Mouse (Mus musculus): ENCODE data around the gene Map3k12. TPM values are rescaled to one million over a fixed set of nuclear protein-coding genes. Genes with fewer than 3 reads are reported as not detected.

The Map3k12 gene
- polyA plus RNA-seq, 1 experiment = 12.7 TPM

DNA sequence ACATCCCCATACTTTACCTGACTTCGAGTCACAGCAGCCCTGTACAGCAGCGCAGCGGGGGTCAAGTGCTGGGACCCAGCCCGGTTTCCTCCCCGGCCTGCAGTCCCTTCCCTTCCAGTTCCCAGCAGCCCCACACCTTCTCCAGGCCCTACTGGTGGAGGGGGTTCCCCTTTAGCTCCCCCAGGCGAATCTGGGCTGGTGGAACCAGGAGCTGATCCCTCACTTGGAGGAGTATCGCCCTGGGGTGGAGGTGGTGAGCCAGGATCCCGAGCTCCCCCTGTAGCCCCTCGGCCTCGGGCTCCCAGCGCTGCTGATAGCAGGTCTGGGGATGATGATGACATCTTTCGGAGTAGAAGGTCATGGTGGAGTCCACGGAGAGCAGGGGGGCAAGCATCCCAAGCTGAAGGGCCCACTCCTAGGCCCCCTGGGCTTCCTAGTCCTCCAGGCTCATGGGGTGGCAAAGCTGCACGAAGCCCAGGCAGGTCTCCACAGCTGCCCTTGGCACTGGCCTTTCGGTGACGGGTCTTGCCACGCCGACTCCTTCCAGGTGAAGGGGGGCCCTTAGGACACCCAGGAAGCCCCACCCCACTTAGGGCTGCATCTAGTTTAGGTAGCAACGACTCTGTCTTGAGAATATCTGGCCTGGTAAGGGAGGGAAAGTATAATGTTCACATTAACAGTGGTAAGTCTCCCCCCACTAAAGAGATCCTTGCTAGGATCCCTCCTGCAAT is 15.6 kb downstream of the Map3k12 start:
- Histone ChIP-seq H3K4me3 (ENCODE audit: control insufficient read depth, insufficient read depth, low read length) (no peak overlapping the region), H3K27me3 (ENCODE audit: control insufficient read depth, insufficient read depth, low read length) (no peaks in the 10 kb centered on the region), H3K4me1 (replicated peaks; ENCODE audit: control insufficient read depth, insufficient read depth, low read length) (0 out of 2 replicates have a peak, but pooled peaks cover 2% of the 10 kb centered on the region), H3K36me3 (ENCODE audit: control insufficient read depth, insufficient read depth, low read length) (peaks cover 79% of the 10 kb centered on the region), H3K27ac (ENCODE audit: control insufficient read depth, insufficient read depth, low read length) (no peak overlapping the region)
- TF ChIP-seq CTCF (IDR thresholded peaks at IDR 0.05; ENCODE audit: borderline replicate concordance, control insufficient read depth, extremely low read depth, insufficient read depth, low read length, poor library complexity) = no peak
- no peak for TF ChIP-seq POLR2A (IDR thresholded peaks at IDR 0.05; ENCODE audit: control insufficient read depth, extremely low read depth, insufficient read depth, low read length, poor library complexity)
- DNase-seq = no peak
- 97% methylated on average over 19 of the region's 19 CpGs for whole genome bisulfite sequencing

DNA sequence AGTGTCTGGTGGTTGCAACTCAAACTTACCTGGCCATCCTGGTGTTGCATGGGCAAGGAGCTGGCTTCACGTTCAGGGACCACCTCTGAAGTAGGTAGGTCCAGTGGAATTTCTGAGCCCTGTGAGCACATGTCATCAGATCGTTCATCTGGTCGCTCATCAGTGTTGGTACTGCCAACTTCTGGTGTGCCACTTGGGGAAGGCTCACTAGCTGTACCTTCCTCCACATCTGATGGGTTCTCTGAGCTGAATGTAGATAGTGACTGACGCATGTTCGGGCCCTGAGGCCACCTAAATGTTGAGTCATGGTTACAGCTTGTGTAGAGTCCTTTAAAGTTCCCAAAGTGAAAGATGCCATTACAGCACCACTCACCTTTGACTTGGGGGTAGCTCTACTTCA is 16.4 kb downstream of the Map3k12 start:
- peaks cover 86% of the 10 kb centered on the region for H3K36me3 ChIP-seq (ENCODE audit: control insufficient read depth, insufficient read depth, low read length)

DNA sequence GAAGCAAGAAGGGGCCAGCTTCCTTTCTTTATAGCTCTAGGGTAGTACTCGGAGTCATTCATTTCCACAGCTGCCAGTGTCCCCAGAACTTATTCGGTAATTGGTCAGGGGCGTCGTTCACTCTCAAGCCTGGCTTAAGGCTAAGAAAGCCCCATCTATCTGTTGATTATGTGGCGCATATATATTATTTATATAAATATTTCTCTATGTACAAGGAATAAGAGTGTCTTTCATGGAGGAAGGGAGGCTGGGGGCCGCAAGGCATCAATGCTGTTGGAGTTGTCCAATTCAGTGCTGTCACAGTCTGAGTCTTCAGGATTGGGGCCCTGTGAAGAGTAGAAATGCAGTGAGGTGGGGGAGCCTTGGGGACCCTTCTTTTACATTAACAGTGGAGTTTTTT is 17.0 kb downstream of the Map3k12 start:
- Histone ChIP-seq H3K4me3 (ENCODE audit: control insufficient read depth, insufficient read depth, low read length) (no peak overlapping the region), H3K36me3 (ENCODE audit: control insufficient read depth, insufficient read depth, low read length) (peaks cover 90% of the 10 kb centered on the region), H3K27ac (ENCODE audit: control insufficient read depth, insufficient read depth, low read length) (no peak overlapping the region), H3K27me3 (ENCODE audit: control insufficient read depth, insufficient read depth, low read length) (no peaks in the 10 kb centered on the region), H3K4me1 (replicated peaks; ENCODE audit: control insufficient read depth, insufficient read depth, low read length) (no peaks in the 10 kb centered on the region)
- TF ChIP-seq CTCF (IDR thresholded peaks at IDR 0.05; ENCODE audit: borderline replicate concordance, control insufficient read depth, extremely low read depth, insufficient read depth, low read length, poor library complexity) (no peak), POLR2A (IDR thresholded peaks at IDR 0.05; ENCODE audit: control insufficient read depth, extremely low read depth, insufficient read depth, low read length, poor library complexity) (no peak)
- 97% methylated on average over 6 of the region's 6 CpGs for WGBS
- DNase-seq = no peak

More for the DNA sequence above, 16.4 kb downstream of the Map3k12 start:
- Histone ChIP-seq H3K27ac (ENCODE audit: control insufficient read depth, insufficient read depth, low read length) (no peak overlapping the region), H3K4me3 (ENCODE audit: control insufficient read depth, insufficient read depth, low read length) (no peak overlapping the region), H3K27me3 (ENCODE audit: control insufficient read depth, insufficient read depth, low read length) (no peaks in the 10 kb centered on the region), H3K4me1 (replicated peaks; ENCODE audit: control insufficient read depth, insufficient read depth, low read length) (no peaks in the 10 kb centered on the region)
- DNase-seq = no peak
- WGBS = 97% methylated on average over 5 of the region's 5 CpGs
- TF ChIP-seq POLR2A (IDR thresholded peaks at IDR 0.05; ENCODE audit: control insufficient read depth, extremely low read depth, insufficient read depth, low read length, poor library complexity) = no peak
- TF ChIP-seq CTCF (IDR thresholded peaks at IDR 0.05; ENCODE audit: borderline replicate concordance, control insufficient read depth, extremely low read depth, insufficient read depth, low read length, poor library complexity) = no peak

DNA sequence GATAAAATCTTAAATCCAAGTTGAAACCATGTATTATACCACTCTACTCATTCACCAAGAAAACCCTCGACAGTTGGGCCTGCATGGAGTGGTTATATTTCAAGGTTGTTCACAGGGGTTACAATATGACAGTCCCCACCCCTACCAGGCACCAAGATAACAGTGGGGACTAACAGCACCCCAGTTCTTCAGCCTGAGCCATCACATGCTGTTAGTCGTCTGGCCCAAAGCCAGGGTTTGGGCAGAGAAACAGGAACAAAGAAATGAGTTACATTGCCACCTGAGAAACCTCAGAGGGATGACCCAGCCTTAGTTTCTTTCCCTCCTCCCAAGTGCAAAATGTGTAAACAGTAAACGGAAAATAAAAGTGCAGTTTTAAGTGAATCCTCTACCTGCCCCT is 17.5 kb downstream of the Map3k12 start:
- TF ChIP-seq CTCF (IDR thresholded peaks at IDR 0.05; ENCODE audit: borderline replicate concordance, control insufficient read depth, extremely low read depth, insufficient read depth, low read length, poor library complexity) (no peak), POLR2A (IDR thresholded peaks at IDR 0.05; ENCODE audit: control insufficient read depth, extremely low read depth, insufficient read depth, low read length, poor library complexity) (no peak)
- Histone ChIP-seq H3K4me3 (ENCODE audit: control insufficient read depth, insufficient read depth, low read length) (no peak overlapping the region), H3K4me1 (replicated peaks; ENCODE audit: control insufficient read depth, insufficient read depth, low read length) (no peaks in the 10 kb centered on the region), H3K27ac (ENCODE audit: control insufficient read depth, insufficient read depth, low read length) (no peak overlapping the region), H3K27me3 (ENCODE audit: control insufficient read depth, insufficient read depth, low read length) (no peaks in the 10 kb centered on the region), H3K36me3 (ENCODE audit: control insufficient read depth, insufficient read depth, low read length) (peaks cover 94% of the 10 kb centered on the region)
- WGBS = 77% methylated on average over 3 of the region's 3 CpGs
- DNase-seq = no peak

DNA sequence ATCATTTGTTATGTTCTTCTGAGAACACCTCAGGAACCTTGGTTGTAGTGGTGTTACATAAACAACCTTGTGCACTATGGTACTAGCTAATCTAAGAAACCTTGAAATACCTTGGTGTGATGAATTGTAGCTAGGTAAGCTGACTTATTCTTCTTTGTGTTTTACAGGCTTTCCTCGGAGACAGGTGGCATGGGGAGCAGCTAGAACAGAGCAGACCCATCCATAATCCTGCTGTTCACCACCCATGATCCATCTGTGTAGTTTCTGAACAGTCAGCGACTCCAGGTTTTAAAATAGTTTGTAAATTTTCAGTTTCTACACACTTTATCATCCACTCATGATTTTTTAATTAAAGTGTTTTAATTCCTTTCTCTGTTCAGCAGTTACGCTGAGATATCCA is 18.5 kb downstream of the Map3k12 start:
- no peak overlapping the region for H3K27ac ChIP-seq (ENCODE audit: control insufficient read depth, insufficient read depth, low read length)
- no peaks in the 10 kb centered on the region for H3K27me3 ChIP-seq (ENCODE audit: control insufficient read depth, insufficient read depth, low read length)
- H3K4me3 ChIP-seq (ENCODE audit: control insufficient read depth, insufficient read depth, low read length) = no peak overlapping the region
- peaks cover 99% of the 10 kb centered on the region for H3K36me3 ChIP-seq (ENCODE audit: control insufficient read depth, insufficient read depth, low read length)
- DNase-seq = no peak
- H3K4me1 ChIP-seq (replicated peaks; ENCODE audit: control insufficient read depth, insufficient read depth, low read length) = no peaks in the 10 kb centered on the region
- 91% methylated on average over 3 of the region's 3 CpGs for WGBS
- TF ChIP-seq CTCF (IDR thresholded peaks at IDR 0.05; ENCODE audit: borderline replicate concordance, control insufficient read depth, extremely low read depth, insufficient read depth, low read length, poor library complexity) (no peak), POLR2A (IDR thresholded peaks at IDR 0.05; ENCODE audit: control insufficient read depth, extremely low read depth, insufficient read depth, low read length, poor library complexity) (no peak)

DNA sequence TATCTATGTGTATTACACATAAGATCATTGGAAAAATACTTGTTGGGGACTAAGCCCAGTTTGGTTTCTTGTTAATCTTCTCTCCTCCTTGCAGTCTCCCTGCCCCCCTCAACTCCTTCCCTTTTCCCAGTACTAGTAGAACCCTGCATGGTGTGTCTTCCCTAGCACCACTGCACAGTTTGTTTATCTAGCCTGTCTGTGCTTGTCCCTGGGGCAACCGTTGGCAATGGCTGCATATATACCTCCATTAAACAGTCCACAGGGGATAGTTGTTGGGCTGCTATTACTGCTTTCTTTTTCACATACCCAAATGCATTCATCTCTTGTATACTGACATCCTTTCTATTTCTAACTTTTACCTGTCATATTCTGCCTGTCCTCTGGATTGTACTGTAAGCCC is 29.2 kb downstream of the Map3k12 start:
- no peaks in the 10 kb centered on the region for H3K27me3 ChIP-seq (ENCODE audit: control insufficient read depth, insufficient read depth, low read length)
- 94% methylated on average over 1 of the region's 1 CpGs for WGBS
- no peak for DNase-seq
- H3K36me3 ChIP-seq (ENCODE audit: control insufficient read depth, insufficient read depth, low read length) = peaks cover 93% of the 10 kb centered on the region
- TF ChIP-seq CTCF (IDR thresholded peaks at IDR 0.05; ENCODE audit: borderline replicate concordance, control insufficient read depth, extremely low read depth, insufficient read depth, low read length, poor library complexity) (no peak), POLR2A (IDR thresholded peaks at IDR 0.05; ENCODE audit: control insufficient read depth, extremely low read depth, insufficient read depth, low read length, poor library complexity) (no peak)
- H3K4me3 ChIP-seq (ENCODE audit: control insufficient read depth, insufficient read depth, low read length) = no peak overlapping the region
- H3K27ac ChIP-seq (ENCODE audit: control insufficient read depth, insufficient read depth, low read length) = no peak overlapping the region
- H3K4me1 ChIP-seq (replicated peaks; ENCODE audit: control insufficient read depth, insufficient read depth, low read length) = no peaks in the 10 kb centered on the region

Measured in thymus, adult 2 months (tissue).